Comparison of ENCODE assay signal across 19 mouse cellular contexts in genomic region chr3:28456842-28457241, GRCm38 (mm10).
DNase-seq lines count a peak whose midpoint lies in the region; TF ChIP-seq lines count a peak whose summit lies in the region.
"Had no signal": no experiment of that assay in that cellular context is flagged by ENCODE, and none has a peak within 500 bp of the region (broad histone marks: within the 10 kb centered on the region; RNA-seq: fewer than 3 reads in every experiment).

No protein-coding gene starts in this region.

- TF ChIP-seq CTCF in layer of hippocampus, adult 2 months (conservative IDR thresholded peaks at IDR 0.05) = no peak

- no peak overlapping the region for H3K4me3 ChIP-seq in layer of hippocampus, adult 2 months
- H3K4me3 ChIP-seq: heart, embryonic 13.5 days; limb, embryonic 15.5 days had no signal

- H3K27ac ChIP-seq in layer of hippocampus, adult 2 months = peak overlapping the region; percentile 46; the same call in 1 of the 2 replicates
- H3K27ac ChIP-seq: heart, embryonic 13.5 days; kidney, postnatal 0 days; limb, embryonic 15.5 days; liver, embryonic 14.5 days had no signal

- peak; percentile 51 to 67 for DNase-seq in cerebellum, postnatal 25 days
- DNase-seq in cerebellum, adult 11 months = no peak
- peak; percentile 33 for DNase-seq in gastrocnemius, adult 18-20 months (ENCODE audit: low spot score)
- DNase-seq in gastrocnemius, postnatal 4 days (ENCODE audit: low spot score in 2 of 2) = no peak
- no peak for DNase-seq in layer of hippocampus, adult 2 months (ENCODE audit: low spot score in 2 of 2)
- DNase-seq in layer of hippocampus, postnatal 25 days (ENCODE audit: extremely low spot score in 1 of 2, low spot score in 1 of 2) = no peak
- DNase-seq in skeletal muscle tissue, adult 2 months (ENCODE audit: low read depth, low spot score) = peak; percentile 25
- DNase-seq in adipocyte (ENCODE audit: low spot score) = no peak
- DNase-seq: adrenal gland, postnatal 10 days; embryo, embryonic 11 days; kidney, adult 2 months; left cerebral cortex, postnatal 4 days; lung, embryonic 14.5 days; midbrain, embryonic 14.5 days; thymus, postnatal 14 days had no signal

Comparison
In these comparisons a context has a peak if more than half of its experiments do, and no peak if none do; other contexts are left out.
1. DNase-seq: peak in cerebellum, postnatal 25 days (2 of 2), gastrocnemius, adult 18-20 months (single experiment) and skeletal muscle tissue, adult 2 months (single experiment); none in cerebellum, adult 11 months (single experiment), gastrocnemius, postnatal 4 days (0 of 2), layer of hippocampus, adult 2 months (0 of 2), layer of hippocampus, postnatal 25 days (0 of 2) and adipocyte (single experiment).